Mouse (Mus musculus) T-cell, adult 2 months (primary cell): Measurements from ENCODE around the gene H2-M10.3.
A peak's percentile ranks its signal among the peaks of the same experiment; 100 is the strongest.
"Not testable (repeated sequence)": the region's sequence is repeated elsewhere in the genome, so short reads cannot be mapped to it uniquely, and the experiment has no call there.

Experiments used
- DNase-seq: peaks from one replicate; pipeline ENCODE4 v3.0.0; 2022; ENCODE audit warnings: low spot score

H2-M10.3 gene

GRCm38 (mm10) chr17:36368317-36368716 lies at the start of gene H2-M10.3:
H2-M10.3 (minus strand) TSS chr17:36368417.
- DNase-seq: not testable (repeated sequence)

- no peak for DNase-seq
Measured at GRCm38 (mm10) chr17:36417416-36417815, 49.2 kb upstream of the H2-M10.3 start.

- no peak for DNase-seq
Measured at GRCm38 (mm10) chr17:36415407-36415806, 47.2 kb upstream of the H2-M10.3 start.

GRCm38 (mm10) chr17:36414361-36414760 lies 46.1 kb upstream of the H2-M10.3 start:
- no peak for DNase-seq

- DNase-seq: no peak
Measured at GRCm38 (mm10) chr17:36389907-36390306, 21.7 kb upstream of the H2-M10.3 start.

- not testable (repeated sequence) for DNase-seq
Measured at GRCm38 (mm10) chr17:36362404-36362803, 5.8 kb downstream of the H2-M10.3 start.

- DNase-seq: peak; percentile 13
Measured at GRCm38 (mm10) chr17:36357512-36357911, 10.7 kb downstream of the H2-M10.3 start.

GRCm38 (mm10) chr17:36355763-36356162 lies 12.5 kb downstream of the H2-M10.3 start:
- DNase-seq: no peak

- peak; percentile 35 for DNase-seq
Measured at GRCm38 (mm10) chr17:36355343-36355742, 12.9 kb downstream of the H2-M10.3 start.

- no peak for DNase-seq
Measured at GRCm38 (mm10) chr17:36326055-36326454, 42.2 kb downstream of the H2-M10.3 start, which contains the start of gene H2-M10.1. H2-M10.1 (minus strand) TSS chr17:36326155.

GRCm38 (mm10) chr17:36315689-36316253 lies 52.4 kb downstream of the H2-M10.3 start:
- DNase-seq: no peak

GRCm38 (mm10) chr17:36315041-36315688 lies 53.1 kb downstream of the H2-M10.3 start:
- peak; percentile 76 for DNase-seq
